Mouse (Mus musculus): ENCODE data around the gene Arhgef39.
A peak's percentile ranks its signal among the peaks of the same experiment; 100 is the strongest.
"Not testable (repeated sequence)": the region's sequence is repeated elsewhere in the genome, so short reads cannot be mapped to it uniquely, and the experiment has no call there.

Arhgef39 gene

DNA sequence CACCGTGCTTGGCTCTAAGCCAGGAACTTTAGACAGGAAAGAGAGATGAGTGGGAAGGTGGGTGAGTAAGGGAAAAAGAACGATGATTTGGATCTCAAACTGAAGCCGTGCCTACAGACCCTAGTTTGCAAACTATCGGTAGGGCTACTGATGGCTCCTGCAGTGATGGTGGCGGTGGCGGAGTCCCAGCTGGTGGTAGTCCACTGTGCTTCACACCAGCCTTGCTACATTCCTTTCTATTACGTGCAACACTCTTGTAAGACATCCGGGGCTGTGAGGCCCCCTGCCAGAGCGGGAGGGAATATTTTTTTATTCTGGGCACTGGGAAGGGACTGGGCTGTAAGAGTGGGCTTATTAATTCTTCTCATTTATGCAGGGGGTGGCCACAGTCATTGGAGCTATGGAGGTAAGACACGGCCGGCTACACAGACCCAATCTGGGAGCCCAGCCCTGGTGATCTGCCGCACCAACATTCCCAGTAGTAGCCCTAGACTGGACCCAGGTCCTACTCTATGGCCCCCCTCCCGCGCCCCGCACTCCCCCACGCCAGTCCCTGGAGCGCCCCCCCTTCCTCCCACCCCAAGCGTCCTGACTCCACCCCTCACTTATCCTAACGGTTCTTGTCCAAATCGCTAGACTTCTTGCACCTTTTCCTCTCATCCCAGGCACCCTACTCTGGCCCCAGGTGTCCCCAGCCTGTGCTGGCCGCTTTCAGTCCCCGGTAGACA, 8.6 kb upstream of the Arhgef39 start:
- DNase-seq (ENCODE audit: low spot score), result no peak

DNA sequence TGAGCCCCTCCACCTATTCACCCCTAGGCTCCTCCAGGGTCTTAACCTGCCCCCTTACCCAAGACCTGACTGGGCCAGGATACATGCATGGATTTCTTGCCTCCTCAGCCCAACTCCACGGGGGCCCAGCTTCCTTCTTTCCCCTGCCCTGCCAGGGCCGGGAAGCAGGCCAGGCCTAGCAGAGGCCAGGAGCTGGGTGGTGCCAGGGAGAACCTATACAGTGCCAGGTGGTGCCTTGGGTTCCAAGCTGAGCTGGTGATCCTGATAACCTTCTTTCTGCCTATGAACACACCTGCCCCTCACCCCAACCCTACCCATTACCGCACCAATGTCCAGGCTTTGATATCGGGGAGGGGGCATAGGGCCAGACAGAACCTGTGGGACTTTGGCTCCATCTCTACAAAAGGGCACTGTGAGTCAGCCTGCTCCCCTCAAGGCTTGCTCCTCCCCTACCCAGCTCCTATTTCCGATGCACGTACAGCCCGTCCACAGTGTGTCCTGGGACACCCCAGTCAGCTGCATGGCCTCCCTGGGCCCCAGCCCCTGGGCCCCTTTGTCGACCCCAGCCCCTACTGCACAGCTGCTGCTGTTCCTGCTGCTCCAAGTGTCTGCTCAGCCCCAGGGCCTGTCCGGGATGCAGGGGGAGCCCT, 7.2 kb upstream of the Arhgef39 start, which contains the start of gene Car9:
Car9 (plus strand) TSS at position 431 of the 650 bp plus-strand sequence.
- DNase-seq (ENCODE audit: low spot score), result no peak

DNA sequence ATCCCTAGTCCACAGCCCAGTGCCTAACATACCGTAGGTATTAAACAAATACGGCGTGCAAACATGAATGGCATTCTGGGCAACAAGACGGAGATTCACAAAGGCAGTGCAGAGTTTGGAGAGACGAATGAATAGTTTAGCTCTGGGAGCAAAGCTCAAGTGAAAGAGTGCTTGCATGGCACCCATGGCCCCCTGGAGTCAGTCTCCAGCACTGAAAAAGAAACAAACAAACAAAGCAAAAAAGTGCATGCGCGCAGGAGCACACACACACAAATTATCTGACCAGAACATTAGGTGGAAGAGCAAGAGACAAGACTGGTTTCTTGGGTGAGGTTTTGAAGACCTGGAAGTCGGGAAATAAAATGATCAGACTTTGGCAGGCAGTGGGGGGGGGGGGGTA, 6.6 kb upstream of the Arhgef39 start:
- DNase-seq (ENCODE audit: low spot score), result no peak

DNA sequence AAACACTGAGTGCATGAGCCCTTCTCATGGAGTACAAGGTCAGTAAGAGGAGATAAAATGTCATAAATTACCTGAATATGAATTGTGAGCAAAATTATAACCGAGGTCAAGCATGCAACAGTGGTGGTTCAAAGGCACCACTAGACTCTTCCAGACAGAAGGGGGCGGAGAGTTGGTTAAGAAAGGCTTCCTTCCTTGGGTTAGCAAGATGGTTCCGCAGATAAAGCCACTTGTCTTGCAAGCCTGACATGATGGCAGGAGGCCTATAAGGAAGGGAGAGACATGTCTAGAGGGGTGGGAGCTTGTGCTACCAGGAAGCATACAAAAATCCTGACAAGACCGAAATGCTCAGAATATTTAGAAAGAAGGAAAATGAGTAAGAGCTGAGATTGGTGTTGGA, 4.8 kb upstream of the Arhgef39 start:
- no peak for DNase-seq (ENCODE audit: low spot score)

DNA sequence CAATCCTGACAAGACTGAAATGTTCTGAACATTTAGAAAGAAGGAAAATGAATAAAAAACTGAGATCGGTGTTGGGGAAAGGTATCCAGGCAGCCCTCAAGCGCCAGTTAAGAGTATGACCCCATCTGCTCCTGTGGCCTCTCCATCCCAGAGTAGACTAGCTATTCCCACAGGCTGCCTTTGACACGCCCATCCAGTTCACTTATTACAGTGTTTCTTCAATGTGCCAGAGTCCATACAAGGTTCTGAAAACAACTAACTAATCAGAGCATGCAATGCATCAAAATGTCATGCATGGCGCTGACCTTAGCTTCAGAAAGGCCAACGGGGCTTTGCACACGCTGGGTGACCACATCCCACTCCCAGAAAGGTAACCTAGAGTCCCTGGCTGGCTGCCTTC, 4.0 kb upstream of the Arhgef39 start:
- no peak for DNase-seq (ENCODE audit: low spot score)

DNA sequence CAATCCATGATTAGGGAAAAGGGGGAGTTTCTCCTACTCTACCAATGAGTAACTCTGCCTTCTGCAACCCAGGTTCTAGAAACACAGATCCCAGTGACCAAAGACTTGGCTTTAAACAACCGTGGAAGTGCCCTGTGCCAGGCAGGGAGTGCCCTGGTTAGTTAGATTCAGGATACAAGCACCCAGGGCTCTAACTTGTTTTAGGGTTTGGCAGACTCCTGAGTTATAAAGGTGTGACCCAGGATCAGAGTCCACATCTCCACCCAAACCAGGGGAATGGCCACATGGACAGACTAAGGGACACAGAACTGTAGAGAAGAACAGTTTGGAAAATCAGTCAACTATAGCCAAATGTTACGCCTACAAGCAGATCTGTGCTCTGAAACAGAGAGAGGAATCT, 3.5 kb upstream of the Arhgef39 start:
- no peak for DNase-seq (ENCODE audit: low spot score)

DNA sequence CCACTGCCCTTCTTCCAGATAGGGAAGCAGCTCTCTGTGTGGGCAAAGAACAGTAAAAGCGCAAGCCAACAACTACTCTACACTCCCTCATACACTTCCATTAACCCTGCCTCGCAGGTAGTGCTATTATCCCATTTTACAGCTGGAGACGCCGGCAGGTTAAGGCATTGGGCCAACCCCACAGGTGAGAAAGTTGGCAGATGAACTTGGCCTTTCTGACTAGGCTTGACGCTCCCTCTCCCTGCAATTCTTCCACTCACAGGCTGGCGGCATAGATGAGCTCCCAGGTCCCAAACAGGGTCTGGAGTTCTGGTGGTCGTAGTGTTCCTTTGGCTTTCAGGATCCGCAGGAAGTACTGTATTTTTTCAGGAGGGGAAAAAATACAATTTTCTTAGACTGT, 512 bp downstream of the Arhgef39 start:
- DNase-seq (ENCODE audit: low spot score), result peak; percentile 67

DNA sequence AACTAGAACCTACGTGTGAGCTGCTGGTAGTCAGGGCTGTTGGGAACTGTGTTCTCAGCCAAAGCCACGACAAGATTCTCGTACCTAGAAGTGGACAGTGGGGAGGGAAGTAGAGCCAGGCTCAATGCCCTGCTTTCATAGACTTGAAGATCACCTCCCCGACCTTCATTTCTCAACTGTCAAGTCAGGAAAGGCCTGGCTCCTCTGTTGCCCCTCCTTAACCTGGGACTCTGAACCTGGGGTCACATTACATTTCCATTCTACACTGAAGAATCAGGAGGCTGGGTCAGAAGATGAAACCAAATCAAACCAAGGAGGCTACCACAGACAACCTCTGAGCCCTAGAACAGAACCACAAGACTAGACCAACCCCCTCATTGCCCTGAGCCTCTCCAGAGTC, 1.5 kb downstream of the Arhgef39 start:
- DNase-seq (ENCODE audit: low spot score), result no peak

DNA sequence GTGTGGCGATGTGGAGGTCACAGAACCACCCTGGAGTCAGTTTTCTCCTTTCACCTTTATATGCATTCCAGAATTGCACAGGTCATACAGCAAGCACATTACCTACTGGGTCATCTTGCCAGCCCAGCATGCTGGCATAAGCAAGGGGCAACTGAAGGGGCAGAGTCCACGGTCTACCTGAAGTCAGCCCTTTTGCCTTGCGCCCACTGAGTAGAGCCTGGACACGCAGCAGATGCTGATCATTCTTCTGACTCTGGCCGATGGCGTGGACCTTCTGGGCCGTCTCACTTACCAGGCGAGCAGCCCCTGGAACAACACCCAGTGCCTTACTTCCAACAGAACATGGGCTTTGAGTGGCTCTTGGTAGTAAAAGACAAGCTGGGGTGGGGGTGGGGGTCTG, 2.1 kb downstream of the Arhgef39 start:
- no peak for DNase-seq (ENCODE audit: low spot score)

DNA sequence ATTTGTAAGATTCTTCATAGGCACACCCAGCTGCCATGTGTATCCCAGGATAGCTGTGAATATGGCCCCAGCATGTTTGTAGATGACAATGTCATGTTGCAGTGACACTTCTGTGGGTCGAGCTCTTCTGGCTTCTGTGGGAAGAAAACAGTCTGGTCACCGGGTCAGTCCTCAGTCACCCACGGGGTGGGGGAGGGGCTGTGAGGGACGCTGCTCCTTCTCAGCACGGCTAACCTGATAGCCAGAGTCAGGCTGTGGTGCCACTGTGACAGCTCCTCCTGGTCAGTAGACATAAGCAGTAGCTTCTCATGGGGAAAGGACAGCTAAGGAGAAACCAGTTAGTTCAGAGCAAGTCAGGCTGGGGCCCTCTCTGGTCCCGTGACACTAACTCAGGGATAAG, 2.9 kb downstream of the Arhgef39 start:
- DNase-seq (ENCODE audit: low spot score), result no peak

DNA sequence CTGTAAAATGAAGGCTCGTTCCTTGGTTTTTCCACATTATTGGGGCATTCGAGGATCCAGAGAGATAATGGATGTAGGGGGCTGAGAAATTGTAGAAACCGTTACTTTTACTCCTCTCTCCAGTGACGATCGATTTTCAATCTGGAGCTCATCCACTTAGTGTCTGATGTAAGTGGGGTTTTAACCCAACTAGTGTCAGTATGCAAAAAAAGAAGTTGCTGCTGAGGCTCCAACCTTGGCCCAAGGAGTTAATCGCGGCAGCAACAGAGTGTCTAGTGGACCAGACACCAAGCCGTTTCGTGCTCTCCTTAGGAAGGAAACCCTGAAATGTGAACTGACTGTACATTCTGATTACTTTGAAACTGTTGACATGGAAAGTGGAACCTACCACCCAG, 5.7 kb downstream of the Arhgef39 start:
- DNase-seq (ENCODE audit: low spot score), result no peak

DNA sequence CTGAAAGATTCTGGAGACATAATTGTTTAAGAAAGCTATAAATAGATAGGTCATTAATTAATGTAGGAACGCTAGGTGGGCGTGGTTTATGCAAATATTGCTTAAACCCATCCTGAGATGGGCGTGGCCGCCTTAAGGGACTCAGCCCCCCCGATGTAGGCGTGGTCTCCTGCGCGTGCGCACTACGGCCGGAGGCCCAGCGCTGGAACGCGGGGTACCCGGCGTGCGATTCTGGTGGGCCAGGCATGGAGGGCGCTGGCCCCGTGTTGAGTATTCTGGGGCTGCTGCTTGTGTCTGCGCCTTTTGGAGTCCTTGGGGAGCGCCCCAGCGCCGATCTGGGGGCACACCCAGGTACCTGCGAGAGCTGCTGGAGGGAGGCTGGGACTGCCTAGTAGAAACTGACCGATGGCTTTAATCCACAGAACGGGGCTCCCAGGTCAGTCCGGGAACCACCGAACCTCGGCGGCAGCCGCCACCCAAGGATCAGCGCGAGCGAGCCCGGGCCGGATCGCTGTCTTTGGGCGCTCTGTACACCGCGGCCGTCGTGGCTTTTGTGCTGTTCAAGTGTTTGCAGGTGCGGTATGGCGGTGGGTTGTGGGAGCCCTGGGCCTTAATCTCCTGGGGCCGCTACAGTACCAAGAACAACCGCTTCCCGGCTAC, 6.2 kb downstream of the Arhgef39 start:
- DNase-seq (ENCODE audit: low spot score), result peak; percentile 99

DNA sequence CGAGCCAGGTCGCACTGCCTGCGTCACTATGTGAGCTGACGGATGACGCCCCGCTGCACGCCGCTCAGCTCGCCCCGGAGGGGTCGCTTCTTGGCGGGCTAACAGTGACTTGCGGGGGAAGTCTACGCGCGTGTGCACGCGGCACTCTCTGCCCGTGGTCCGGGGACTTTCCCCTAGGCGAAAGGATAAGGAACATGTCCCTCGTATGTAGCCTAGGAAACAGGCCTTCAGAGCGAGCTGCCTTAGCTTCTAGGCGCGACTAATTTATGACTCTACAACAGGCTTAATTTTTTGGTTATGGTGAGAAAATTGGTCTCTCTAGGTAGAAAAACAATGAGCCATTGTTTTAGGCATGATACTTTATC, 6.7 kb downstream of the Arhgef39 start, which contains the start of gene Ccdc107:
Ccdc107 (plus strand) TSS at position 80 of the 365 bp plus-strand sequence.
- peak; percentile 92 for DNase-seq (ENCODE audit: low spot score)

DNA sequence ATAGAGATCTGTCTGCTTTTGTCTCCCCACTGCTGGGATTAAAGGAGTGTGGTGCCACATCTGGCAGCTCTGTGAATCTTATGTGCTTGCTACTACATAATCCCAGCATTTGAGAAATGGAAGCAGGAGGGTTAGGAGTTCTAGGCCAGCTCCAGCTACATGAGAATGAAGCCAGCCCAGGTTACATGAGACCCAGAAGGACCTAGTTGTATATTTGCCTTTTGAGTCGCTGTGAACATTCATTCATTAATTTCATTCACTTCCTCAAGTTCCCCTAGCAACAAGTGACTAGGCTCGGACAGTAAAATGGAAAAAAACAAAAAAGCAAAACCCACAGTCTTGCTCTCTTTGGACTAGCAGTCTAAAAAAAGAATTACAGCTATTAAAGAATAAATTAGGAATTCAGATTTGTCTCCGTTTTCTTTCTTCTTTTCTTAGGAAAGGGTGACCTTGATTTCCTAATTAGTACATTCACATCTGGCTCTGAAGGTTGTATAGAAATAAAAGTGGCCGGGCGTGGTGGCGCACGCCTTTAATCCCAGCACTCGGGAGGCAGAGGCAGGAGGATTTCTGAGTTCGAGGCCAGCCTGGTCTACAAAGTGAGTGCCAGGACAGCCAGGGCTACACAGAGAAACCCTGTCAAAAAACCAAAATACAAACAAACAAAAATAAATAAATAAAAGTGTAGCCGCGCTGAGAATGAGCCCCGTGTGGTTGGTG, 7.2 kb downstream of the Arhgef39 start:
- DNase-seq (ENCODE audit: low spot score), result peak; percentile 40

DNA sequence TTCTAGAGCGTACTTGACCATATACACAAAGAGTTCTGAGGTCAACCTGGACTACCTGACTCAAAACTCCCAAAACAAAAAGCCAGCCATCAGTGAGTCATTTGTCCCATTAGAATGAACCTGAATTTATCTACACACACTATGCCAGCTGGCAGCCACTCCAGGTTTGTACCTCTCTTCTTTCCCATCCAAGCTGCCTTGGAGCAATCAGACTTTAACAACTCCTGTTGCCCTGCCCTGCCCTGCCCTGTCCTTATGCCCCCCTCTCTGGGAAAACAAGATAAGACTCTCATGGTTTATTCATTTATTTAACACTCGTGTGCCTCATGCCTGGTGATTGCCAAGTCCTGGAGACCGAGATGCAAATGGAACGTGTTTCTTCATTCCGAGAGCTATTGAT, 8.7 kb downstream of the Arhgef39 start:
- no peak for DNase-seq (ENCODE audit: low spot score)

DNA sequence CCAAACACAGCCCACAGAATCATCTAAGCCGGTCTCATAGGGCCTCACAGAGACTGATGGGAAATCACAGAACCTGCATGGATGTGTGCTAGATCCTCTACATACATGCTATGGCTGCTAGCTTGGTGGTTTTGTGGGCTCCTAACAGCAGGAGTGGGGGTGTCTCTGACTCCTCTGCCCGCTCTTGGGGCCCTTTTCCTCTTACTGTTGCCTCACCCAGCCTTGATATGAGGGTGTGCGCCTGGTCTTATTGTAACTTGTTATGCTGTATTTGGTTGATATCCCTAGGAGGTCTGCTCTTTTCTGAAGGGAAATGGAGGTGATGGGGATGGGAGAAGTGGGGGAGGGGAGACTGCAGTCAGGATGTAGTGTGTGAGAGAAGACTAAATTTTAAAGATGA, 9.9 kb downstream of the Arhgef39 start:
- DNase-seq (ENCODE audit: low spot score), result no peak

DNA sequence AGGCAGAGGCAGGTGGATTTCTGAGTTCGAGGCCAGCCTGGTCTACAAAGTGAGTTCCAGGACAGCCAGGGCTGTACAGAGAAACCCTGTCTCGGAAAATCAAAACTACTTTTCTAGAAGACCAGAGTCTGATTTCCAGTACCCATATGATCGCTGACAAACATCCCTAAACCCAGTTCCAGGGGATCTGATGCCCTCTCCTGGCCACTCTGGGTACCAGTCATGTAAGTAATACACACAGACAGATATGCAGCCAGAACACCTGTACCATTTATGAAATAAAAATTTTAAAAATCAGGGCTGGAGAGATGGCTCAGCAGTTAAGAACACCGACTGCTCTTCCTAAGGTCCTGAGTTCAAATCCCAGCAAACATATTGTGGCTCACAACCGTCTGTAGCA, 13.8 kb downstream of the Arhgef39 start:
- not testable (repeated sequence) for DNase-seq (ENCODE audit: low spot score)

DNA sequence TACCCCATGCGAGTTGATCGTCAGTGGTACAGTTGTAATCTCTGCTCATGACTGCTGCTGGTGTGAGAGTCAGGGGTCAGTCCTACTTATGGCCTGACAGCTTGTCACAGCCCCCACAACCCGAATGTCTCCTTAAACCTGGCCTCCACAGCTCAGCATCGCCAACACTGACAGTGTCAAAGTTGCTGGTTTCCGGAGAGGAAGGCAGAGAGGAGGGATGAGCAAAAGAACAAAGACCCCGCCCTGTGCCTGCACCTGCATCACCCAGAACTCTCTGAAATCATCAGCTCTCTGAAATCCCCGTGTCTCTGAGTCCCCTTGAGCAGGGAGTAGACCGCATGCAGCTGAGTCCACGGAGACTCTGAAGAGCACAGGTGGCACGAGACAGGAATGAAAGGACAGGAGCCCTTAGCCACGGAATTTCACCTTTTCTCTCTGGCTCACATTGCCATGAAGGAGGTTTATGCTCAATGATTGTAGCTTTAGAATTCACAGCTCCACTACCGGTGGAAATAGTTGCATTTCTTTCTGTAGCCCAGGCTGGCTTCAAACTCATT, 15.9 kb downstream of the Arhgef39 start, which contains the start of gene Sit1:
Sit1 (minus strand) TSS at position 200 of the 557 bp plus-strand sequence.
- no peak for DNase-seq (ENCODE audit: low spot score)

DNA sequence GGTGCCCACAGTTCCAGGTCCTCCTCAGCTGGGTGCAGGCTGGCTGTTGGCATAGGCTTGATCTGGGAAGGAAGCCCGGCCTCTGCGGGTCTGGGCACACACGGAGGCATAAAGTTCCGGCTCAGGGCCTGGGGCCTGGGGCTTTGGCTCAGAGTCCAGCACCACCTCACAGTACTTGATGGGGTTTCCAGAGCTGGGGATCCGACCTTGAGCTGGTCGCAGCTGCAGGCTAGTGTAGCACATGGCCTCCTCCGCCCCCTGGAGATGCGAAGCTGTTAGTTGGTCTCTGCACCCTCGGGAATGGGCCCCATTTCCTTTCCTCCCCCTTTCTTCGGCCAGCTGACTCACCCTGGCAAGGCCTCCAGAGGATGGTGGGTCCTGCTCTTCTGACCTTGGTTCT, 16.9 kb downstream of the Arhgef39 start:
- DNase-seq (ENCODE audit: low spot score), result no peak

DNA sequence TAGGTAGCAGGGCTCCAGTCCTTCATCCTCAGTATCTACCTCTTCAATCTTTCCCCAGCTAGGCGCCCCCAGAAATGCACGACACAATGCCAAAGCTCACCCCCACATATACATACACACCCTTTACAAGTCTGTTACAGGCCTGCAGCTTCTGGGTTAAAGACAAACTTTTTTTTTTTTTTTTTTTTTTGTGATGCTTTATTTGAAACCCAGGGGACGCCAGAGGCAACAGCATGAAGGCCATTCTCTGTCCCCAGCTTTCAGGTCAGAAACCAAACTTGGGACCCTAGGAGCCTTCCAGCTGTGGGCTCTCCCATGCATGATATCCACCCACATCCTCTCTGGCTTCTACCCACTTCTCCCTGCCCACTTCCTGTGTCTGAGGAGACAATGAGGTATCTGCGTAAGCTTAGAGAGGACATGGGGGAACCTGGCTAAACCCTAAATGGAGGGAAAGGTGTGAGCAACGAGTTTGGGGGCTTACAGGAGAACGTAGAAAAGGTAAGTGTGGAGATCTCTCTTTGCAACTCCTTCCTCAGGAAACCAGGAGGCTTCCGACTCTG, 17.5 kb downstream of the Arhgef39 start:
- DNase-seq (ENCODE audit: low spot score), result no peak

DNA sequence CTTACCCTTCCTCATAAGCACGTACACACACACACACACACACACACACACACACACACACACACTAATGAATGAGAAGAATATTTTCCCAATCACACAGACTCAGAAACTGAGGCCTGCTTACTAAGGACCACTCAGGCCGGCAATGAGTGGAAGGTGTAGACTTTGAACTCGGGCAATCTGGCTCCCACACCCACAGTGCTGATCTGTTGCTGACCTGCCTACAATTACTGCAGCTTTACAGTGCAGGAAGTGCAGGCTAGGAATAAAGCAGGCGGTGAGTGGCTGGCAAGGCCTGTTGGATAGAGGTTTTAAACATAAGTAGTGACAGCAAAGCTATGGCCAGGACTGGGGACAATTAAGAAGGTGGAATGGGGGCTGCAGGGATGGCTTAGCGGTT, 18.5 kb downstream of the Arhgef39 start:
- no peak for DNase-seq (ENCODE audit: low spot score)

All from retina, embryonic 14.5 days (tissue).